Mouse (Mus musculus) heart, postnatal 25 days (tissue): ENCODE data around the gene F5. TPM values are rescaled to one million over a fixed set of nuclear protein-coding genes. Genes with fewer than 3 reads are reported as not detected.

Experiments used
- total RNA-seq, 2 experiments: library from RNA; stranded (reverse); gene quantifications; 2 replicates each; pipeline ENCODE4 v1.2.3; 2021

F5 gene
- total RNA-seq, 2 experiments from 2014 or later: 1.6 to 1.9 TPM

Other genes with a start within 250 kb of the F5 start
- 1 to 10 TPM; 5.1 to 5.6 TPM for gene Scyl3, start 222.7 kb upstream of the F5 start, total RNA-seq
- gene BC055324, start 157.0 kb upstream of the F5 start, total RNA-seq: under 1 TPM; 0.62 to 0.81 TPM
- 1 to 10 TPM; 3.6 to 4.1 TPM for gene Mettl18, start 156.9 kb upstream of the F5 start, total RNA-seq
- under 1 TPM; 0.78 to 0.83 TPM for gene Sele, start 103.6 kb upstream of the F5 start, total RNA-seq
- gene Sell, start 89.9 kb upstream of the F5 start, total RNA-seq: 1 to 10 TPM in 1 of 2 experiments, under 1 TPM in 1; 0.94 to 1.6 TPM
- 1 to 10 TPM; 1.3 to 1.4 TPM for gene Selp, start 36.6 kb upstream of the F5 start, total RNA-seq
- gene Slc19a2, start 97.2 kb downstream of the F5 start, total RNA-seq: 1 to 10 TPM; 7.0 to 7.2 TPM
- gene Ccdc181, start 123.7 kb downstream of the F5 start, total RNA-seq: 1 to 10 TPM; 6.3 to 7.2 TPM
- 1 to 10 TPM; 4.0 TPM for gene Nme7, start 152.3 kb downstream of the F5 start, total RNA-seq
- 10 to 100 TPM; 23.6 to 24.6 TPM for gene Blzf1, start 155.7 kb downstream of the F5 start, total RNA-seq